Mouse (Mus musculus): Measurements from ENCODE around the gene Cks2. TPM values are rescaled to one million over a fixed set of nuclear protein-coding genes. Genes with fewer than 3 reads are reported as not detected.

Gene Cks2
- polyA plus RNA-seq, 1 experiment from 2014 or later = 614 TPM

DNA sequence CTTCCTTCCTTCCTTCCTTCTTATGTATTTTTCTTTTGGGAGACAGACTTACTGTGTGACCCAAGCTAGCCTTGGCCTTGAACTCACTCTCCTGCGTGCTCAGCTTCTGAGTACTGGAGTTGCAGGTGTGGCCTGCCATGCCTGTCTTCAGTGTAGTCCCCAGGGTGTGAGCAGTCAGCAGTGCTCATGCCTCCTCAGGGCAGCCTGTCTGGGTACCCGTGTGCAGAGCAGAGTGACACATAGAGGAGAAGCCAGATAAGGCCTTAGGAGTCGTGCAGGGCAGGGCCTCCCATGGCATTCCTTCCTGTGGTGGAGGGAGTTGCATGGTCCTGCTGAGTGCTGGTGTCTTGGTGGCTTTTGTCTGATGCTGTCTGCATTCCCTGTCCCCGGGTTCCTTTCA, 34.3 kb downstream of the Cks2 start:
- Histone ChIP-seq H3K27me3 (replicated peaks; ENCODE audit: control insufficient read depth, insufficient read depth, low read length) (no peaks in the 10 kb centered on the region), H3K4me2 (no peak overlapping the region), H3K4me1 (replicated peaks; ENCODE audit: control insufficient read depth, insufficient read depth, low read length) (peaks cover 27% of the 10 kb centered on the region), H3K36me3 (ENCODE audit: control insufficient read depth, insufficient read depth, low read length) (peaks cover 66% of the 10 kb centered on the region), H3K4me3 (ENCODE audit: low read depth, low read length) (no peak overlapping the region), H3K9ac (ENCODE audit: low read depth, low read length) (no peak overlapping the region), H3K27ac (ENCODE audit: low read depth, low read length) (no peak overlapping the region), H3K9me3 (ENCODE audit: control insufficient read depth, low read length) (no peaks in the 10 kb centered on the region)
- DNase-seq (ENCODE audit: low spot score) (no peak), ATAC-seq (replicated peaks; ENCODE audit: low FRiP score) (peak; percentile 53)
- 64% methylated on average over 4 of the region's 4 CpGs for WGBS

DNA sequence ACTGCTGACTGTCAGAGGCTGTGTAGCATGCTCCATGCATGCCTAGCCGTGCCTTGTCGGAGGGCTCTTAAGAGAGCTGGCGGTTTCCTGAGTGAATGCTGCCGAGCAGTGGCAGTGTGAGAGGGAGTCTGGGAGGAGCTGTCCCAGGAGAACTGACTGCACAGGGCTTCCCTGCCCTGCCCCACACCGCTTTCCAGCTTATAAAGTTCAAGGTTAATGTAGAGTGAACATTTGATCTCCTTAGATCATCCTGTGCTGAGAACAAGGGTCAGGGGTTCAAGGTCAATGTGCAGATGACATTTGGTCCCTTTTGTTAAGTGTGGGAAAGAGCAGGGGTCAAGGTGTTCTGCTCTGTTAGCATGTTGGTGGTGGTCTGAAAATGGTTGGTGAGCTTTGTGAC, 36.0 kb downstream of the Cks2 start:
- no peaks in the 10 kb centered on the region for H3K9me3 ChIP-seq (ENCODE audit: control insufficient read depth, low read length)
- no peak overlapping the region for H3K9ac ChIP-seq (ENCODE audit: low read depth, low read length)
- H3K36me3 ChIP-seq (ENCODE audit: control insufficient read depth, insufficient read depth, low read length) = peaks cover 63% of the 10 kb centered on the region
- ATAC-seq (replicated peaks; ENCODE audit: low FRiP score) = no peak
- H3K4me1 ChIP-seq (replicated peaks; ENCODE audit: control insufficient read depth, insufficient read depth, low read length) = peaks cover 42% of the 10 kb centered on the region
- WGBS = 87% methylated on average over 5 of the region's 5 CpGs
- H3K4me3 ChIP-seq (ENCODE audit: low read depth, low read length) = no peak overlapping the region
- DNase-seq (ENCODE audit: low spot score) = no peak
- H3K4me2 ChIP-seq = no peak overlapping the region
- no peak overlapping the region for H3K27ac ChIP-seq (ENCODE audit: low read depth, low read length)
- no peaks in the 10 kb centered on the region for H3K27me3 ChIP-seq (replicated peaks; ENCODE audit: control insufficient read depth, insufficient read depth, low read length)

DNA sequence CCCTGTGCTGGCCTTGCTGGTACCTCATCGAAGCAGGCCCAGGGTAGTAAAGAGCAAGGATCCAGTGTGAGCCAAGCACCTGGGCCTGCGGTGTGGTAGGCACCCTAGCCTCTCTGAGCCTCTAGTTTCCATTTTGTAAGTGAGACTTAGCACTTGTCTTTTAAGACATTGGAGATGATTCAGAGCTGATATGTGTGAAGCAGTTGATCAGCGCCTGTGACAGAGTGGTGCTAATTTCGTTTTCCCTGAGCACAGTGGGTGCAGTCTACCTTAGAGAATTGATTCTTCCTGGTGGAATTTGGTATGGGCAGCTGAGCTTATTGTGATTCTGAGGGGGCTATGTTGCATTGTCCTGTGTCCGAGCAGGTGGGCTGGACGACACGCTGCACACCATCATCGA, 36.6 kb downstream of the Cks2 start:
- Histone ChIP-seq H3K27ac (ENCODE audit: low read depth, low read length) (no peak overlapping the region), H3K9ac (ENCODE audit: low read depth, low read length) (no peak overlapping the region), H3K4me1 (replicated peaks; ENCODE audit: control insufficient read depth, insufficient read depth, low read length) (peaks cover 39% of the 10 kb centered on the region), H3K4me2 (no peak overlapping the region), H3K4me3 (ENCODE audit: low read depth, low read length) (no peak overlapping the region), H3K27me3 (replicated peaks; ENCODE audit: control insufficient read depth, insufficient read depth, low read length) (no peaks in the 10 kb centered on the region), H3K36me3 (ENCODE audit: control insufficient read depth, insufficient read depth, low read length) (peaks cover 61% of the 10 kb centered on the region), H3K9me3 (ENCODE audit: control insufficient read depth, low read length) (no peaks in the 10 kb centered on the region)
- DNase-seq (ENCODE audit: low spot score) (no peak), ATAC-seq (replicated peaks; ENCODE audit: low FRiP score) (no peak)
- WGBS = 91% methylated on average over 8 of the region's 8 CpGs

DNA sequence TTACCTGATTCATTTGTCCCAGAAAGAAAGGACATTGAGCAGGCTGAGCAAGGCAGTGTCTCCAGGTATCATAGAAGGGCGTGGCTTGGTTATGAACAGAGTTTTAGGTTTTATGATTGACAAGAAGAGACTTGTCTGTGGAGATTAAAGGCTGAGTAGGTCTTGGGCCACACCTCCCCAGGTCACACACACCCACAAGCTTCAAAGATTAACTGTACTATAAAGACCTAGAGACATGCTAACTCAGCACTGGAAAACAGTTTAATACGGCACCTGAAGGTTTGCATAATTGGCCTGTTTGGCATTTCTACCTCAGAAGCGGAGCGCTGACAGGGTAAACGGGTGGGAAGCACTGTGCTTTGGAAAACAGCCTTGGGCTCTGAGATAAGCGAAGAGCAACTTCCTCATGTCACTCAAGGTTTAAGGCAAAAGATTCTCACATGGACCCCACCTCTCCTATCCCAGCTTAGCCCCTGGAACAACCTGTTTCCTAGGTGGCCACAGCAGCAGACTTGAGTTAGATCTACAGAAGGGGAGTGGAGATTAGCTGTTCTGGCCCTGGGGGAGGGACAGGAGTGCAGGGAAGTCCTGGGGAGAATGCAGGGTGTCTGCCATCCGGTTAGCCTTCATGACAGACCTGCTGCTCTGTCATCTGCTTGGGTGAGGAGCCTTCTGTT, 40.4 kb downstream of the Cks2 start:
- ATAC-seq (replicated peaks; ENCODE audit: low FRiP score) = peak; percentile 68
- peaks cover 44% of the 10 kb centered on the region for H3K36me3 ChIP-seq (ENCODE audit: control insufficient read depth, insufficient read depth, low read length)
- peaks cover 20% of the 10 kb centered on the region for H3K4me1 ChIP-seq (replicated peaks; ENCODE audit: control insufficient read depth, insufficient read depth, low read length)
- H3K27me3 ChIP-seq (replicated peaks; ENCODE audit: control insufficient read depth, insufficient read depth, low read length) = no peaks in the 10 kb centered on the region
- H3K9me3 ChIP-seq (ENCODE audit: control insufficient read depth, low read length) = no peaks in the 10 kb centered on the region
- DNase-seq (ENCODE audit: low spot score) = no peak
- no peak overlapping the region for H3K27ac ChIP-seq (ENCODE audit: low read depth, low read length)
- H3K9ac ChIP-seq (ENCODE audit: low read depth, low read length) = no peak overlapping the region
- H3K4me2 ChIP-seq = no peak overlapping the region
- no peak overlapping the region for H3K4me3 ChIP-seq (ENCODE audit: low read depth, low read length)
- 47% methylated on average over 7 of the region's 7 CpGs for WGBS

DNA sequence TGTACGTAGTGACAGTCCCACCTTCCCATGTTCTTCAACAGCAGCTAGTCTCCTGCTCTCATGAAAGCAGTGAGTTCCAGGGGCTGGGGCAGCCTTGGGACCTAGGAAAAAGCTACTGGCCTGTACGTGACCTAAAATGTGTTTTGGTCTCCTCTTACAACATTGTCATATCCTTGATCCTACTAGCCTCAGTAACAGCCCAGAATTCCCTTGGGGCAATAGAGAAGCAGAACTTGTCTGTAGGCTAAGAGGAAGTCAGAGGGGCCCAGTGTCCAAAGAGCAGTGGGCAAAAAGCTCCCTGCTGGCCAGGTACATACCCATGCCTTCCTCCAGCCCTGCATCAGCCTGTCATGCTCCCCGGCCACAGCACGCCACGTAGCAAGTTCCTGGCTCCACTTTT, 41.9 kb downstream of the Cks2 start:
- H3K36me3 ChIP-seq (ENCODE audit: control insufficient read depth, insufficient read depth, low read length) = peaks cover 29% of the 10 kb centered on the region; the same call in 1 of the 2 replicates
- H3K27ac ChIP-seq (ENCODE audit: low read depth, low read length) = no peak overlapping the region
- no peak overlapping the region for H3K9ac ChIP-seq (ENCODE audit: low read depth, low read length)
- peaks cover 20% of the 10 kb centered on the region for H3K4me1 ChIP-seq (replicated peaks; ENCODE audit: control insufficient read depth, insufficient read depth, low read length)
- 89% methylated on average over 5 of the region's 5 CpGs for WGBS
- no peaks in the 10 kb centered on the region for H3K9me3 ChIP-seq (ENCODE audit: control insufficient read depth, low read length)
- H3K4me2 ChIP-seq = no peak overlapping the region
- no peaks in the 10 kb centered on the region for H3K27me3 ChIP-seq (replicated peaks; ENCODE audit: control insufficient read depth, insufficient read depth, low read length)
- H3K4me3 ChIP-seq (ENCODE audit: low read depth, low read length) = no peak overlapping the region
- ATAC-seq (replicated peaks; ENCODE audit: low FRiP score) (no peak), DNase-seq (ENCODE audit: low spot score) (no peak)

DNA sequence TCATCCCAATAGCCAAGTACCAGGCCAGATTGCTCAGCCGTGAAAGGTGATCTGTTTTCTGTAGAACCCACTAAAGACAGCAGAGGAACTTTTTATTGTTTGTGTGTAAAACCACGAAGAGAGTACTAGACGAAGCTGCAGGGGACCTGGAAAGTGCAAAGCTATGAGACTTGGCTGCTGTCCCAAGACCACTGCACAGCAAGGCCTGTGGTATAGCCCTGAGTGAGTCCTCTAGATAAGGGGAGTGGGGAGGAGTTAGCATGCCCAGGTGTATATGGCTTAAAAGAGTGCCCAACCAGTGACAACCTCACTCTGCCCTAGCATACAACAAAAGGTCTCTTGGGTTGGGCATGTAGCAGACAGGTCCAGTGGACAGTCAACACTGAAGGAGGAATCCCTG, 43.7 kb downstream of the Cks2 start:
- Histone ChIP-seq H3K9me3 (ENCODE audit: control insufficient read depth, low read length) (no peaks in the 10 kb centered on the region), H3K27ac (ENCODE audit: low read depth, low read length) (no peak overlapping the region), H3K27me3 (replicated peaks; ENCODE audit: control insufficient read depth, insufficient read depth, low read length) (no peaks in the 10 kb centered on the region), H3K36me3 (ENCODE audit: control insufficient read depth, insufficient read depth, low read length) (peaks cover 15% of the 10 kb centered on the region; the same call in 1 of the 2 replicates), H3K4me1 (replicated peaks; ENCODE audit: control insufficient read depth, insufficient read depth, low read length) (peaks cover 20% of the 10 kb centered on the region), H3K9ac (ENCODE audit: low read depth, low read length) (no peak overlapping the region), H3K4me3 (ENCODE audit: low read depth, low read length) (no peak overlapping the region), H3K4me2 (no peak overlapping the region)
- DNase-seq (ENCODE audit: low spot score) = no peak
- 59% methylated on average over 3 of the region's 3 CpGs for WGBS
- ATAC-seq (replicated peaks; ENCODE audit: low FRiP score) = no peak

DNA sequence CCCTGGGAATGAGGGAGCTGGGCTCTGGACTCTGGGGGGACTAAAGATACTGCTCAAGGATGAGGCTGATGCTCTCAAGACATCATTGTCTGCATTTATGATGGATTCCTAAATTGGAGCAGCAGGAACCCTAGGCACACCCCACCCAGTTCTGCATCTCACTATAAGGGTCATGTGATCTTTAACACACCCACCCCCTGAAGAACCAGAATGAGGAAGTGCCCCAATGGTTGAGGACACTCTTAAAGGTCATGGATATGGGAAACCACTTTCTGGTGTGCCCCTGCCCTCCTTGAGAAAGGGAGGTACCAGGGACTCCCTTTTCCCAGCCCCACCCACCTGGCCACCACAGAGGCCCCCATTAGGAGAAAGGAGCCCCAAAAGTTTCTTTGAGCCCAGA, 51.4 kb downstream of the Cks2 start:
- H3K36me3 ChIP-seq (ENCODE audit: control insufficient read depth, insufficient read depth, low read length) = 0 out of 2 replicates have a peak, but pooled peaks cover 1% of the 10 kb centered on the region
- H3K4me2 ChIP-seq = no peak overlapping the region
- H3K4me3 ChIP-seq (ENCODE audit: low read depth, low read length) = no peak overlapping the region
- H3K9me3 ChIP-seq (ENCODE audit: control insufficient read depth, low read length) = no peaks in the 10 kb centered on the region
- H3K27ac ChIP-seq (ENCODE audit: low read depth, low read length) = no peak overlapping the region
- no peaks in the 10 kb centered on the region for H3K27me3 ChIP-seq (replicated peaks; ENCODE audit: control insufficient read depth, insufficient read depth, low read length)
- ATAC-seq (replicated peaks; ENCODE audit: low FRiP score) = 0 out of 2 replicates have a peak, but pooled peaks have one; percentile 11
- H3K9ac ChIP-seq (ENCODE audit: low read depth, low read length) = no peak overlapping the region
- DNase-seq (ENCODE audit: low spot score) = no peak
- H3K4me1 ChIP-seq (replicated peaks; ENCODE audit: control insufficient read depth, insufficient read depth, low read length) = peaks cover 21% of the 10 kb centered on the region

DNA sequence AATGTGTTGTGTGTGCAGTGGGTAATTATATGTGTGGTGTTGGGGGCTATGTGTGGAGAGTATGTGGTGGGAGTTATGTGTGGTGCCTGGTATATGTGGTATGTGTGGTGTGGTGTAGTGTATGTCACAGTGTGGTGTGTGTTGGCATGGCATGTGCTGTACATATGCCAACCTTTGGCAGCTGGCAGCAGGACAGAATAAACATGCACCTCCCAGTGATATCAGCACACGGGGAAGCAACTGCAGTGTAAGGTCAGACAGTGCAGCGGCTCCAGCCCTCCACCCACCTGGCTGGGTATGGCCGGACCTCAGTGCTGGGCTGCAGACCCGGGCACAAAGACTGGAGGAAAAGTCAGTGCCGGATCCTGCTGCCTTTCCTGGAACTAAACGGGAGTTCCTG, 52.4 kb downstream of the Cks2 start:
- 75% methylated on average over 6 of the region's 6 CpGs for WGBS
- peaks cover 21% of the 10 kb centered on the region for H3K4me1 ChIP-seq (replicated peaks; ENCODE audit: control insufficient read depth, insufficient read depth, low read length)
- 0 out of 2 replicates have a peak overlapping the region, but pooled peaks have one; percentile 30 for H3K27ac ChIP-seq (ENCODE audit: low read depth, low read length)
- no peak overlapping the region for H3K4me3 ChIP-seq (ENCODE audit: low read depth, low read length)
- H3K9me3 ChIP-seq (ENCODE audit: control insufficient read depth, low read length) = no peaks in the 10 kb centered on the region
- 0 out of 2 replicates have a peak, but pooled peaks cover 2% of the 10 kb centered on the region for H3K36me3 ChIP-seq (ENCODE audit: control insufficient read depth, insufficient read depth, low read length)
- ATAC-seq (replicated peaks; ENCODE audit: low FRiP score) (0 out of 2 replicates have a peak, but pooled peaks have one; percentile 33), DNase-seq (ENCODE audit: low spot score) (no peak)
- no peak overlapping the region for H3K9ac ChIP-seq (ENCODE audit: low read depth, low read length)
- H3K27me3 ChIP-seq (replicated peaks; ENCODE audit: control insufficient read depth, insufficient read depth, low read length) = no peaks in the 10 kb centered on the region
- H3K4me2 ChIP-seq = no peak overlapping the region

DNA sequence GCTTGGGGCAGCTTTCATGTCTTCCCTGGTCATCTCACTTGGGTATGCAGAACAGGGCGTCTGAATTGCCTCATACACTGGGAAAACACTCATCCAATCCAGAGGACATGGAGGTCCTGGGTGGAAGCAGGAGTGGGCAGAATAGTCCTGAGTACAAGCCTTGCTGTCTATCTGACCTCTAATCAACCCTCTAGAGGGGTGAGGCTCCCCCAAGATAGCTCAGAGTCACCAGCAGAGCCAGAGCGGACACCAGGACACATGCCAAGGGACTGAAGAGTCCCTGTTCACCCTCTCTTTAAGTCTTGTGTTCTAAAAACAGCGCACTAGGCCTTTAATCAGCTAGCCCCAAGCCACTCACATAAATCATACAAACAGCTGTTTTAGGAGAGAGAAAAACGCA, 52.9 kb downstream of the Cks2 start:
- DNase-seq (ENCODE audit: low spot score) (no peak), ATAC-seq (replicated peaks; ENCODE audit: low FRiP score) (no peak; the same call in 1 of the 2 replicates)
- Histone ChIP-seq H3K9me3 (ENCODE audit: control insufficient read depth, low read length) (no peaks in the 10 kb centered on the region), H3K4me1 (replicated peaks; ENCODE audit: control insufficient read depth, insufficient read depth, low read length) (peaks cover 21% of the 10 kb centered on the region), H3K9ac (ENCODE audit: low read depth, low read length) (no peak overlapping the region), H3K27me3 (replicated peaks; ENCODE audit: control insufficient read depth, insufficient read depth, low read length) (no peaks in the 10 kb centered on the region), H3K36me3 (ENCODE audit: control insufficient read depth, insufficient read depth, low read length) (0 out of 2 replicates have a peak, but pooled peaks cover 4% of the 10 kb centered on the region), H3K27ac (ENCODE audit: low read depth, low read length) (peak overlapping the region; percentile 30; the same call in 1 of the 2 replicates), H3K4me3 (ENCODE audit: low read depth, low read length) (no peak overlapping the region), H3K4me2 (peak overlapping the region; percentile 16)
- WGBS = 71% methylated on average over 4 of the region's 4 CpGs
